Mouse (Mus musculus) WW6 (cell line): ENCODE measurements around the gene Mucl3.

ENCODE experiments used
- DNase-seq: peaks from one replicate; pipeline ENCODE4 v3.0.0-alpha.2; 2013; ENCODE audit warnings: low read depth, low spot score

Gene Mucl3

DNA sequence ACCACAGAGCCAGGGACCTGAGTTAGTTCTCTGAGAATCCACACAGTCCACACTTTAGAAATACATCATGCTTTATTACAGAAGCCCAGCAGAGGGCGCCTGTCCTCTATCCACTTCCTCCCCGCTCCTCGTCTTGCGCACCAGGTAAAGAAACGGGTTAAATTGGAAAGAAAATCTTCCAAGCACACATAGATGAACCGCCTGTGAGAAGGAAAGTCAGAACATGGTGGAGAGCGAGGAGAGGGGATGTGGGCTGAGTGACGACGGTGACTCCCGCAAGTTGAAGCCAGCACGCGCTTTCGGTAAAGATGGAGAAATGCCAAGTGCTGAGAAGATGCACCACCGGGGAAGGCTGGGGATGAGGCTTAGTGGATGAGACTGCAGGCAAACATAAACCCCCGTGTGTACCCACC, 7.8 kb downstream of the Mucl3 start:
- DNase-seq, result peak; percentile 47

DNA sequence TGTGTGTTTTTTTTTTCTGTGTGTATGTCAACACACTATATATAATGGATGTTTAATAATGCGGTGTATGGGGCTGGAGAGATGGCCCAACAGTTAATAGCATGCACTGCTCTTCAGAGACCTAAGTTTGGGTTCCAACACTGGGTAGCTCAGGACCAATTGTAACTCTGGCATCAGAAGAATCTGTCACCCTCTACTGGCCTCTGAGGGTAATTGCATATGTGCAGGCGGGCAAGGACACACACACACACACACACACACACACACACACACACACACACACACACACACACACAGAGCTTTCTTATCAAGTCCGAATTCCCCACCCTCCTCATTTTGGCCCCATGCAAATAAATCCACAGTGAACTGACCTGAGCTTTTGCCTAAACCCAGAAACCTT, 8.3 kb downstream of the Mucl3 start:
- no peak for DNase-seq

DNA sequence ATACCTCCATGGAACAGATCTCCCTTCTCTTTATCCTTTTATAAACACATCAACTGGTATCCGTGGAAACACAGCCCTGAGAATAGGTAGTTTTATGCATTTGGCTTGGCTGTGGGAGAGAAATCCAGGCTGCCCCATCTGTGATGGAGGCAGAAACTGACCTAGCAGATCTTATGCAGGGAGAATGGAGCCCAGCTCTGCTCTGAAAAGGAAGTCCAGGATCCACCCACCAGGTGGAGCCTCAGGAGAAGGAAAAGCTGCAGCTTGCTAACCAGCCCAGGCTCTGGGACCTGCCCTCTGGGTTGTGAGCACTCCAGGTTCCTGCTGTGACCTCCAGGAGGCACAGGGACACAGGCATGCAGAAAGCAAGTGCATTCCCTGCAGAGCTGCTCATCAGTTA, 9.5 kb downstream of the Mucl3 start:
- peak; percentile 39 for DNase-seq

DNA sequence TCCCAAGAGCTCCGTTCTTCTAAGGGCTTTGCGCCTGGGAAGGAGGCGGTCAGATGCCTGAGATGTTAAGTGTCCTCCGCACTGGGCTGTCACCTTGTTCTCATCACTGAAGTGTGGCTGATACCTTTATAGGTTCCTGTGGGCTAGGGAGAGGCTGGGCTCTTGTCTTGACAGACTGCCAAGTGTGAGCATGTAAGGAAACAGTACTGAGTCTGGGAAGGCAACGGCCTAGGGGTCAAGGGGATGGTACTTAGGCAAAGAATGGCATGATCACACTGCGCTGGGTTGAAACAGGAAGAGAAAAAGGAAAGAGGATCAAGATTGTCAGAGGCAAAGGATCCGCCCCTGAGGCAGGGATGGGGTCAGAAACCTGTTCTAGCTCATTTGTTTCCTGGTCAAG, 17.0 kb downstream of the Mucl3 start, which contains the start of gene Gm9573:
Gene Gm9573 (minus strand): TSS at position 101 of the 400 bp plus-strand sequence.
- DNase-seq, result no peak

DNA sequence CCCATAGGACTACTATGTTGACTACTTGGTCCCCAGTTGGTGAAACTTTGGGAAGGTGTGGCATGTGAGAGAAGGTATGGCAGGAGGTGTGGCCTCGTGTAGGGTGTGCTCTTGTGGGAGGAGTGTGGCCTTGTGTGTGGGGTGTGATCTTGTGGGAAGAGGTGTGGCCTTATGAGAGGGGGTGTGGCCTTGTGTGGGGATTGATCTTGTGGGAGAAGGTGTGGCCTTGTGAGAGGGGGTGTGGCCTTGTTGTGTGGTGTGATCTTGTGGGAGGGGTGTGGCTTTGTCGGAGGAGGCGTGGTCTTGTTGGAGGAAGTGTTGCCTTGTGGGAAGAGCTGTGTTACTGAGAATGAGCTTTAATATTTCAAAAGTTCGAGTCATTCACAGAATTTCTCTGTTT, 26.4 kb downstream of the Mucl3 start:
- DNase-seq, result peak; percentile 85

DNA sequence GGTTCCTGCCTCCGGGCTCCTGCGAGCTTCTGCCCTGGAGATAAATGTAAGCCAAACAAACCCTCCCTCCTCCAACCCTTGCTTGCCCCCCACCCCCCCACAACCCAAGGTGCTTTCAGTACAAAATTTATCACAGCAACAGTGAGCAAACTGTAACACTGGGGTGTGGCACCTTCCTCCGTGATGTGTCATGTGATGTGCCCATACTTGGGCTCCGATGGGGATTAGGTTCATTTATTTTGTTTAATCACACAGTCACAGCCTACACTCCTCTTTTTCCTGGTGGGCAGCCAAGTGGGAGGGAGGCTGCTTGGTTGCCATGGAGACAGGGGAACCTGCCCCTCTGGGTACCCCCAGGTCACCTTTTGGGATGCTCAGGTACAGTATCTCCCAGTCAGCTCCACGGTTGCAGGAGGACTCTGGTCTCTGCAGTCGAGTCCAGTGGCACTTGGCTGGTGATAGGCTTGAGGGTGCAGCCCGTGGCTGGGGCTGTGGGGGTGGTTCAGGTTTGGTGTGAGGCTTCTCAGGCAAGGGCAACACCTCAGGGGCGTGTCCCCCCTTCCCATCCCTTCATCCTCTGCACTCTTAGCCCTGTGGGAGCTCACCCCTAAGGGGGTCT, 41.6 kb downstream of the Mucl3 start:
- no peak for DNase-seq

DNA sequence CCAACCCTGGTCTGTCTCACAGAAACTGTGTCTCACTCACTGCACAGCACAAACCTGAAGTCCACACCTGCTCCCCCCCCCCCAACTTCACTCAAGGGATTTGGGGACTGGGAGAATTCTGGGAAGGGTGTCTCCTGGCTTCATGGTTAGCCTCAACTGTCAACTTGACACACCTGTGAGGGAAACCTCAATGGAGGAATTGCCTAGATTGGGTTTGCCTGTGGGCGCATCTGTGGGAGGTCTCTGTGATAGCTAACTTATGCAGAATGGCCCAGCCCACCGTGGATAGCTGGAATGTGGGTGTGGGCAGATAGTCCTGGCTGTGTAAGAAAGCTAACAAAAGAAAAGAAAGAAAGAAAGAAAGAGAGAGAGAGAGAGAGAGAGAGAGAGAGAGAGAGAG, 42.2 kb downstream of the Mucl3 start, which contains the start of gene Sfta2:
Gene Sfta2 (plus strand): TSS at position 301 of the 400 bp plus-strand sequence.
- no peak for DNase-seq

DNA sequence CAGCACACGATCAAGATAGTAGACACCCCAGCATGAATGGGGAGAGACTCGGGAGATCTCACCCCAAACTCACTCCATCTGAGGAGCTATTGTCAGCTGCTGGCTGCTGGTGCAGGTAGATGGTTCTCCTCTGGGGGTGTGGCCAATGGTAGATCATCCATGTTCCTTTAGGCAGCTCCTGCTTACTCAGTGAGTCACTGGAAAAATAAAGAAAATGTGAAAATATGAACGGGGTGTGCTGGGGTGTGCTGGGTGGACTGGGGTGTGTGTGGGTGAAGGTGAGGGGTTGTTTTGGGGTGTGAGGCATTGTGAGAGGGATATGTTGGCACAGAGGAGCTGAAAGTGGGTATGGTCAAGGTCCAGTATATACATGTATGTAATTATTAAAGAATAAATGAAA, 46.1 kb downstream of the Mucl3 start:
- DNase-seq, result no peak

DNA sequence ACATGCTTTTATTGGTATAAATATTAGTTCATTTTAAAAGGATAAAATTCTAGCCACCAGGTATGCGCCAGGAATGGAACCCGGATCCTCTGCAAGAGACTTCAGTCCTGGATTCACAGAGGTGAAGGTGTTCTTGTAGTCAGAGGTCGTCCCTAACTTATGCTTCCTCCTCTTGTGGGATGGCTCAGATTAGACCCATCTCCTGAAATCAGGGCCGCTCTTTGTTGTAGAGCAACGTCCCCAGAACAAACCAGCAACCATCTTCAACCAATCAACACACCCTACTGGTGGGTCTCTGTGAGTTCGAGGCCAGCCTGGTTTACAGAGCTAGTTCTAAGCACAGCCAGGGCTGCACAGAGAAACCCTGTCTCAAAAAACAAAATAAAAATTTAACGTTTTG, 49.0 kb downstream of the Mucl3 start:
- DNase-seq, result no peak

DNA sequence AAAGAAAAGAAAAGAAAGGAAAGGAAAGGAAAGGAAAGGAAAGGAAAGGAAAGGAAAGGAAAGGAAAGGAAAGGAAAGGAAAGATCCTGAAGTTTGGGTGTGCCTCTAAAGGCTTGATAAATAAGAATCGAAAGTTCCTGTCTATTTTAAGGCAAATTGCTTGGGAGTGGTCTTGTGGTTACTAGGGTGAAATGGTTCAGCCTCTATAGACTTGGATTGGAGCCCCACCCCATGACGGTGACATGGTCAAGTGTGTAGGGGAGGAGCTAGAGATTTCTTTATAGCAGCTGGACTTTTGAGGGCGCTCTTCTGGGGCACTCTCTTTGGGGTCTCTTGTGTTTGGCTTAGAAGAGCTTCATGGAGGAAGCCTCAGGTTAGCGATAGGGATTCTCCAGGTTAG, 49.7 kb downstream of the Mucl3 start:
- no peak for DNase-seq

DNA sequence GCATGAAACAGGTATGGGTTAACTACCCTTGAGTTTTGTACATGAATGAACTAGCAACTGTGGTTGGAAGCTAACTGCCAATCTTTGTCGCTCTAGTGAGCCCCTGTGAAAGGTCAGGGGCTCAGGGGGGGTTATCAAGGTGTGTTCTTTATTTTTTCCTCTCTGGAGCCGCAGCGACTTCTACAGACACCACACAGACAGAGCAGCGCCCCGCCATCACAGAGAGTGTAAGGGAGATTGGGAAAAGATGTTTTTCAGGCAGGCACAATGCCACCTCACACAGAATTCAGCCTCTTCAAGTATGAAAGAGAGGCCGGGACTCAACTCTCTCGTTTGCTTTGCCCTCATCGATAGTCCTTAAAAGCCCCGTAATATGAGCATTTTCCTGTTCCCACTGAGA, 51.4 kb downstream of the Mucl3 start:
- no peak for DNase-seq

DNA sequence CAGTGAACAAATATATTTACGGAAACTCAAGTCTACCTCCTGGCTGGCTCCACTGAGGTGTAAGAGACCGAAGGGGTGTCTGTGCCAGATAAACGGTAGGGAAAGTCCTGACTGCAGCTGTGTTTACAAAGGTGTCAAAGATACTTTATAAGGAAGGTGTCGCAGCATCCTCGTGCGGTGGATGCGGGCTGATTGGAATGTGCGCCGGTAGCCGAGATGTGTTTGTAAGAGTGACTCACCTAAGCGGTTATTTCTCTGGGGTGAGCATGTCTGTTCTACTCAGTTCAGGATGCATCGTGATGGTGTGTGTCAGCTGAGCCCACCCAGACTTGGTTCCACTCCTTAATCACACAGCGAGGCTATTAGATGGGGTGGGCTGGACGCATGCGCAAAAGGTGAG, 51.8 kb downstream of the Mucl3 start:
- no peak for DNase-seq

DNA sequence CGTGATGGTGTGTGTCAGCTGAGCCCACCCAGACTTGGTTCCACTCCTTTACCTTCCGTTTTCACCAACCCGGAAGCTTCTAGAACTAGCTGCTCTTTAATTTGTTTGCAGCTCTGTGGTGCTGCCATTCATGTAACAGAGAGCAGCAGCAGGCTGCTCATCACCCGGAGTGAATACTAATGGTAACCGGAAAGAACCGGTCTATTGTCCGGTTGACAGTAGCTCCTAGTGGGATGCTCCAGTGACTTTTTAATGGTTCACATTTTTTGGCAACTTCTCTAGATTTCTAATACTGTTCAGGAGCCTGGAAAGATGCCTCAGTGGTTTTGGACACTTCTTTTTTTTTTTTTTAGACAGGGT, 52.3 kb downstream of the Mucl3 start:
- no peak for DNase-seq

DNA sequence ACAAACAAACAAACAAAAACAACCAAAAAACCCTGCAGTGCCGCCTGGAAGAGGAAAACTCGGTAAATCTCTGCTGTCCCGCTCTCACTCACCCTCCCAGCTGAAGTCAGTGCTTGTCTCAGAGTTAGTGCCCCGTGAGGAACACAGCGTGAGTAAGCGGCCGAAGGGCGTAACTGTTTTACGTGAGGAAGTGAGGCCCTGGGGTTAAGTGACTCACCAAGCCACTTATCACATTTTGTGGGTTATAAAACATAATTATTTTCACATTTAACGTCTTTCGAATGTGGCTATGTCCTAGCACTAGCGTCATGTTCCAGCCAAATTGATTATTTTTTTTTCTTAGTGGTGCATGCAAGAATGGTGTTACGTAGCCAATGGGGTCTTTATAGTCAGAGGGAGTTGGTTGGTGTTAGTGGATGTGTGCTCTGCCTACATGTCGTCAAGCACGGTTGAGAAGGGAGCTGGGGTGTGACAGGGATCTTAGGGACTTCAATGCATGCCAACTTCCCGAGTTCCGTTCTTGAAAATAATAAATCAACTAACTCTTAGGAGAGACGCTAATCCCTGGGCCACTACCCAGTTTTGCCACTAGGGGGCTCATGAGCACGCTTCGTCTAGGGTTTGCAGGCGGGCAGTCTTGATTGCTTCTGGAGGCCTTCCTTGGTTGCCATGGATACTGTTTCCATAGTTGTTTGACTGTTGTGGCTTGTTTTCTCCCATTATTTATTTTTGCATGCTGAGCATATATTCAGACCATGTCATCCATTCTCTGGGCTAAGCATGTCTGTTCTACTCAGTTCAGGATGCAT, 52.9 kb downstream of the Mucl3 start:
- DNase-seq, result no peak

DNA sequence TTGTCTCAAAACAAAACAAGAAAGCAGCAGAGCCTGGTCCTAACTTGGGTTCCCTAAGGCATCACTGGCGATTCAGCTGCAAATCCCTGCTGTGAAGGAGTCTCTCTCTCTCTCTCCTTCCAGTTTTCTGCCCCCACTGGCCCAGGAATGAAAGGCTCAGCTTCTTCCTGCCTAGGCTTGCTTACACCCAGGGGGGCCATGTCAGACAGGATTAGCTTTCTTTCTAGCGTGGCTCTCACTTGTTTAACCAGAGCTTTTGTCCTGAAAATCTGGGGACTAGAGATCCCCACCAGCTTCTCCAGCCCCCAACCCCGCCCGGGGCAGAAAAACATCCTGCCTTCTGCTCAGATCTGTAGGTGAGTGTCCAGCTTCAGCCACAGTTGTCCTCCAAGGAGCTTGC, 55.1 kb downstream of the Mucl3 start:
- no peak for DNase-seq

DNA sequence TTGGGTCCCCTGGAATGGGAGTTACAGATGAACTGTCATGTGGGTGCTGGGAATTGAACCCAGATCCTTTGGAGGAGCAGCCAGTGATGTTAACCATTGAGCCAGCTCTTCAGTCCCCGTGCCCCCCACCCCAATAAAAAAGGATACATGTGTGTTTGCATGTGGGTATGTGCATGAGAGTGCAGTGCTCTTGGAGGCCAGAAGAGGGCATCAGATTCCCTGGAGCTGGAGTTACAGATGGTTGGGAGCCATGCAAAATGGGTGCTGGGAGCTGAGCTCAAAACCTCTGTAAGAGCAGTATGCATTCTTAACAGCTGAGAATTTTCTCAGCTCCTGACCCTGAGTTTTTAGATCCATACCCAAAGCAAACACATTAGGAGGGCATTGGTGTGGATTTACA, 56.2 kb downstream of the Mucl3 start:
- no peak for DNase-seq
